Mouse (Mus musculus) lung, postnatal 0 days (tissue): ENCODE data around the gene Pacsin1.

Experiments
- CTCF ChIP-seq: IDR thresholded peaks from 2 replicates; pipeline ENCODE4 v1.5.1; 2016; ENCODE audit warnings: antibody characterized with exemption, mild to moderate bottlenecking
- EP300 ChIP-seq: IDR thresholded peaks from 2 replicates; pipeline ENCODE4 v1.6.1; 2016; ENCODE audit warnings: antibody characterized with exemption, mild to moderate bottlenecking, control low read depth

GRCm38 (mm10) chr17:27626681-27627080, 28.6 kb upstream of the Pacsin1 start:
- TF ChIP-seq CTCF: no peak
- TF ChIP-seq EP300: no peak
